Mouse (Mus musculus): ENCODE measurements around the gene Vnn1.

GRCm38 (mm10) chr10:23886060-23886459 lies 8.4 kb upstream of the Vnn1 start:
- no peak for TF ChIP-seq CTCF (IDR thresholded peaks at IDR 0.05; ENCODE audit: low read depth)
- no peak for TF ChIP-seq EP300 (IDR thresholded peaks at IDR 0.05; ENCODE audit: low read depth)

Measured in liver, embryonic 14.5 days (tissue).